Mouse (Mus musculus) kidney, postnatal 0 days (tissue): ENCODE measurements around the gene Gpr182. TPM values are rescaled to one million over a fixed set of nuclear protein-coding genes. Genes with fewer than 3 reads are reported as not detected.
"Not testable (repeated sequence)": the region's sequence is repeated elsewhere in the genome, so short reads cannot be mapped to it uniquely, and the experiment has no call there.

ENCODE experiments used
- ATAC-seq: fragments of 200-750 bp; cut with Nextera tagmentation; replicated peaks from 2 replicates; pipeline ENCODE4 v1.8.0; 2017; ENCODE audit warnings: low read depth, moderate number of reproducible peaks, moderate TSS enrichment, moderate library complexity; ENCODE audit not compliant: low FRiP score
- DNase-seq: peaks from one replicate; pipeline ENCODE4 v3.0.0-alpha.2; 2016; ENCODE audit warnings: low spot score
- H3K27ac ChIP-seq: fragments of 300-500 bp; sonication (generic); 2 replicates; pipeline ENCODE4 v1.5.1; 2014; ENCODE audit warnings: mild to moderate bottlenecking
- H3K27me3 ChIP-seq: fragments of 300-500 bp; sonication (generic); 2 replicates; pipeline ENCODE4 v1.6.1; 2014; ENCODE audit warnings: low read length, mixed read lengths; ENCODE audit not compliant: insufficient read depth
- H3K36me3 ChIP-seq: fragments of 300-500 bp; sonication (generic); 2 replicates; pipeline ENCODE4 v1.6.1; 2014; ENCODE audit warnings: low read length, mixed read lengths; ENCODE audit not compliant: insufficient read depth
- H3K4me1 ChIP-seq: fragments of 300-500 bp; sonication (generic); replicated peaks from 2 replicates; pipeline ENCODE4 v1.6.1; 2014; ENCODE audit warnings: antibody characterized with exemption, low read length, mixed read lengths; ENCODE audit not compliant: insufficient read depth
- H3K4me2 ChIP-seq: fragments of 300-500 bp; sonication (generic); 2 replicates; pipeline ENCODE4 v1.6.1; 2014; ENCODE audit warnings: mild to moderate bottlenecking, low read length, moderate library complexity, mixed read lengths
- H3K4me3 ChIP-seq: fragments of 300-500 bp; sonication (generic); replicated peaks from 2 replicates; pipeline ENCODE4 v1.5.1; 2014; ENCODE audit warnings: low read depth, low read length
- H3K9ac ChIP-seq: fragments of 300-500 bp; sonication (generic); 2 replicates; pipeline ENCODE4 v1.6.1; 2014; ENCODE audit warnings: low read depth, low read length
- H3K9me3 ChIP-seq: fragments of 300-500 bp; sonication (generic); replicated peaks from 2 replicates; pipeline ENCODE4 v1.6.1; 2016; ENCODE audit warnings: low read length, inconsistent platforms, mixed read lengths
- CTCF ChIP-seq: IDR thresholded peaks from 2 replicates; pipeline ENCODE4 v1.5.1; 2016; ENCODE audit warnings: antibody characterized with exemption, low read depth, mild to moderate bottlenecking, moderate library complexity
- WGBS: fragments of 180-500 bp; shearing (Covaris S2); extraction: QIAGEN DNeasy Blood & Tissue Kit; methylation state at CpG from one replicate; pipeline ENCODE4 v1.1.7; 2014; 5-methylcytosine and 5-hydroxymethylcytosine counted together
- polyA plus RNA-seq: library from polyadenylated mRNA; unstranded; fragments of >200 nt; fragmentation: Nextera tagmentation; extraction: Ambion mirVana; gene quantifications from 2 replicates; pipeline ENCODE4 v1.2.1, GENCODE M21; 2015

Gpr182 gene
- polyA plus RNA-seq = 8.3 and 8.9 TPM in 2 replicates

DNA sequence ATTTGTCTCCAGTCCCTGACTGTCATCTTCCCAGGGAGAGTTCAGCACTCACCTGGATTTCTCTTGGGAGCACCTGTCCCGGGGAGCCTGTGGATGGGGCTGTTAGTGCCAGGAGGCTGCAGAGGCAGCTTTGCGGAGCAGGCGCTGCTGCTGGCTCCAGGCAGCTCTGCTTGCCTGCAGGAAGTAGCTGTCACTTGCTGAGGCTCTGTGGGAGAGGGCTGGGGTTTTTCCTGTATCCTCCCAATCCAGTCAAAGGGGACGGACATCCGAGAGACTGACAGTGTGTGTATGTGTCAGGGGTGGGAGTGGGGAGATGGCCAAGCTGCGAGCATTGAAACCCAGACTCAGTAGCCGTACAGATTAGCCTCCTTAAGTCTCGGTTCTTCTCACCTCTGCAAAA, at the start of gene Gpr182:
Gene Gpr182, minus strand, starts transcription at position 185 of the 400 bp plus-strand sequence.
- Histone ChIP-seq H3K4me1 (peaks cover 24% of the 10 kb centered on the region; the same call in 1 of the 2 replicates), H3K27ac (0 out of 2 replicates have a peak within 1 kb of the TSS, but pooled peaks have one; percentile 85), H3K4me2 (peak within 1 kb of the TSS; percentile 30), H3K27me3 (no peaks in the 10 kb centered on the region), H3K36me3 (peaks cover 3% of the 10 kb centered on the region; the same call in 1 of the 2 replicates), H3K9me3 (no peaks in the 10 kb centered on the region), H3K9ac (no peak within 1 kb of the TSS), H3K4me3 (peak within 1 kb of the TSS; percentile 20)
- no peak for TF ChIP-seq CTCF
- DNase-seq (peak; percentile 73), ATAC-seq (no peak)
- WGBS = 38% methylated on average over 8 of the region's 8 CpGs

DNA sequence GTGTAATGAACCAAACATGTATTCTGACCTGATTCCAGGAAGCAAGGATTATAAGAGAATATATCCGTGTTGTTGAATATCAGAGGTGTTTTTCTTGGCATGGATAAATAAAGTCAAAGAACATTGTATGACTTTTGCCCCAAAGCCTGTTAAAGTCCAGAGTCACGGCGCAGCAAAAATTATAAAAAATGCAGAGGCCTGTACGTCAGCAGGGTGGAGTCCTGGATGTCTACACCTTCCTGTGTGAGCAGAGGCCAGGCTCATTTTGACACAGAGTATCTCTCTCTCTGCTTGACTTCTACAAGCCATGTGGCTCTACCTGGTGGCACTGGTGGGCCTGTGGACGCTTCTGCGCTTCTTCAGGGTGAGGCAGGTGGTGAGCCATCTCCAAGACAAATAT, 49.4 kb upstream of the Gpr182 start, which contains the start of gene Rdh16:
Gene Rdh16, plus strand, starts transcription at position 262 of the 400 bp plus-strand sequence.
- Histone ChIP-seq H3K4me1 (no peaks in the 10 kb centered on the region), H3K4me3 (no peak within 1 kb of the TSS), H3K36me3 (no peaks in the 10 kb centered on the region), H3K9ac (no peak within 1 kb of the TSS), H3K9me3 (no peaks in the 10 kb centered on the region), H3K27ac (no peak within 1 kb of the TSS), H3K27me3 (no peaks in the 10 kb centered on the region), H3K4me2 (no peak within 1 kb of the TSS)
- DNase-seq = no peak
- ATAC-seq = no peak; the same call in 1 of the 2 replicates
- 79% methylated on average over 6 of the region's 6 CpGs for WGBS
- no peak for TF ChIP-seq CTCF

DNA sequence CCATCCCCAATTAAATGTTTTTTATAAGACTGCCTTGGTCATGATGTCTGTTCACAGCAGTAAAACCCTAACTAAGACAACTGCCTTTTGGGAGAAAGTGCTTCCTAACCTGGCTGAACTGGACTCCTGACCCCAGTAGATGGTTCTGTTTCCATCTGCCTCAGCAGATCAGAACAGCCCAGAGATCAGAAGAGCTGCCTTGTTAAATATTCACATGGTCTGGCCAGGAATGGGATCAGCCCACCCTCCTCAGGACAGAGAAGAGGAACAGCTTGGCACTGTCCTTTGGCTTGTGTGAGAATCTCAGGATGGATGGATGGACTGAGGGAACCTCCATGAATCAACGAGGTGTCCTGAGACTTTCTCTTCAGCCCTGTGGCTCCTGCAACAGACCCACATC, 47.8 kb upstream of the Gpr182 start:
- 91% methylated on average over 1 of the region's 1 CpGs for WGBS
- no peak for DNase-seq
- no peak overlapping the region for H3K27ac ChIP-seq
- H3K9ac ChIP-seq = no peak overlapping the region
- H3K9me3 ChIP-seq = no peaks in the 10 kb centered on the region
- H3K4me3 ChIP-seq = no peak overlapping the region
- no peak overlapping the region for H3K4me2 ChIP-seq
- H3K4me1 ChIP-seq = no peaks in the 10 kb centered on the region
- H3K27me3 ChIP-seq = no peaks in the 10 kb centered on the region
- ATAC-seq = 0 out of 2 replicates have a peak, but pooled peaks have one; percentile 43
- no peaks in the 10 kb centered on the region for H3K36me3 ChIP-seq
- TF ChIP-seq CTCF = no peak

DNA sequence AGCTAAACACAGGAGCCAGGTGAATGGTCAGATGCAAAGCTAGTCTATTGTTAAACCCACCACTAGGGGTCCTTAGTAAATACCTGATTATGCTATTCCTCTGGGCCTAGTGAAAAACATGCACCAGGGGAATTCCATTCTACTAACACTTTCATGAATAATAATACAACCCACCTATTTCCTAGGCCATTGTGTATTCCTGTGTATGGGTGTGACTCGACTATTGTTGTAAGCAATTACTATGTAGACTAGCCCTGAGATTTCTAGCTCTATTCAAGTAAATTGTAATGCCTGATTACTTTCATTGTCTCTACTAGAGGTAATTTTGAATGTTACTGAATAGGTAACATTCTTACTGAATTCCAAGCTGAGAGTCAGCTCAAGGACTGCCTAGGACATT, 33.9 kb upstream of the Gpr182 start:
- not testable (repeated sequence) for H3K4me3 ChIP-seq, H3K4me1 ChIP-seq, H3K9me3 ChIP-seq, ATAC-seq, H3K27ac ChIP-seq, H3K9ac ChIP-seq, DNase-seq, H3K36me3 ChIP-seq, H3K27me3 ChIP-seq, H3K4me2 ChIP-seq
- WGBS = 92% methylated on average over 1 of the region's 1 CpGs

DNA sequence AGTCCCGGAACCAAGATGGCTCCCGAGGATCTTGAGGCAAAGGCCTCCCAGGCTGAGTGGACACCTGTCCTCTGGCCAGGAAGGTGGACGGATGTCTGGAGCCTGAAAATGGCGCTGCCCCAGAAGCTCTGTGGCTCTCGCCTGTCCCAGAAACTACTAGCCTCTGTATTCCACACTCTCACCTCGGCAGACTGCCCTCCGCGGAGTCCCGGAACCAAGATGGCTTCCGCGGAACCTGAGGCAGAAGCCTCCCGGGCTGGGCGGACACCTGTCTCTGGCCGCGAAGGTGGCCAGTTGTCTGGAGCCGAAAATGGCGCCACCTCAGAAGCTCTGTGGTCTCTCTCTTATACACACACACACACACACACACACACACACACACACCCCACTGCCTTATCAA, 30.8 kb upstream of the Gpr182 start:
- not testable (repeated sequence) for H3K36me3 ChIP-seq, H3K4me2 ChIP-seq, H3K27ac ChIP-seq, DNase-seq, ATAC-seq, H3K4me1 ChIP-seq, H3K9ac ChIP-seq, H3K9me3 ChIP-seq, H3K4me3 ChIP-seq, H3K27me3 ChIP-seq
- 95% methylated on average over 17 of the region's 17 CpGs for WGBS

DNA sequence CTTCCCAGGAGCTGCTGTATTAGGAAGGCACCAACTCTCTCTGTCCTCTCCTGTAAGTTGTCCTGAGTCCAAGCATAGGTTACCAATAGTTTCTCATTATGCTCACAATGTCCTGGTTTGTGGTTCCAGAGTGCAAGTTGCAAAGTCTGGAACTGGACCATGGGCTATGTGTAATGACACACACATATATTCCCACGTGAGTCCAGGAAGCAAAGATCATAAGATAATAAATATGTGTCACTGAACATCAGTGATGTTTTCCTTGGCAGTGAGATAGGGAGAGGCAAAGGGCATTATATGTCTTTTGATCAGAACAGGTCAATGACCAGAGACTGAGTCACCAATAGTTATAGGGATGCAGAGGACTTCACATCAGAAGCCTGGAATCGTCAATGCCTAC, 24.5 kb upstream of the Gpr182 start, which contains the start of gene Rdh9:
Gene Rdh9, plus strand, starts transcription at position 376 of the 400 bp plus-strand sequence.
- no peak for ATAC-seq
- no peak for TF ChIP-seq CTCF
- no peak within 1 kb of the TSS for H3K4me2 ChIP-seq
- no peak for DNase-seq
- WGBS = 59% methylated on average over 2 of the region's 2 CpGs
- no peak within 1 kb of the TSS for H3K4me3 ChIP-seq
- no peaks in the 10 kb centered on the region for H3K36me3 ChIP-seq
- no peaks in the 10 kb centered on the region for H3K9me3 ChIP-seq
- no peaks in the 10 kb centered on the region for H3K4me1 ChIP-seq
- no peak within 1 kb of the TSS for H3K9ac ChIP-seq
- H3K27me3 ChIP-seq = no peaks in the 10 kb centered on the region
- no peak within 1 kb of the TSS for H3K27ac ChIP-seq

DNA sequence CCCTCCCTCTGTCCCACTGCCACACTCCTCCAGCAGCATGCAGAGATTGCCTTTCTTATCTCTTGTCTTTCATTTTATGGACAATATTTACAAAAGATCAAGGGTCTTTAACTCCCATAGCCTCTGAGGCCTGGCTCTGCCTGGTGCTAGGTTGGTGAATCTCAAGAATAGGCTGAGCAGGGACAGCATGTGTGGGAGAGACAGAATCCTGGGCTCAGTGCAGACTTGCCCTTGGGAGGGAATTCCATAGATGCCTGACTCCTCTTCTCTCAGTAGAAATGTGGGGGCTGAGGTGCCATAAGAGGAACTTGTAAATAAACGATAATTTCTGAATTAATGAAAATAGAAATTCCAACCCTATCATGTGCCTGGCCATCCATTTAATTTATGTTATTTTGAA, 15.0 kb upstream of the Gpr182 start:
- 0 out of 2 replicates have a peak overlapping the region, but pooled peaks have one; percentile 19 for H3K27ac ChIP-seq
- H3K9me3 ChIP-seq = no peaks in the 10 kb centered on the region
- no peaks in the 10 kb centered on the region for H3K36me3 ChIP-seq
- no peak overlapping the region for H3K4me2 ChIP-seq
- DNase-seq = peak; percentile 67
- no peaks in the 10 kb centered on the region for H3K27me3 ChIP-seq
- 42% methylated on average over 1 of the region's 1 CpGs for WGBS
- no peak for ATAC-seq
- H3K4me1 ChIP-seq = no peaks in the 10 kb centered on the region
- TF ChIP-seq CTCF = no peak
- H3K4me3 ChIP-seq = no peak overlapping the region
- H3K9ac ChIP-seq = no peak overlapping the region
